Mouse (Mus musculus) stomach, embryonic 16.5 days (tissue): ENCODE data around the gene Rexo5. TPM values are rescaled to one million over a fixed set of nuclear protein-coding genes. Genes with fewer than 3 reads are reported as not detected.

ENCODE experiments used
- ATAC-seq: fragments of 200-750 bp; cut with Nextera tagmentation; 2 replicates; pipeline ENCODE4 v1.8.0; 2017; ENCODE audit warnings: moderate number of reproducible peaks, moderate TSS enrichment; ENCODE audit not compliant: insufficient read depth, low FRiP score
- H3K27ac ChIP-seq: fragments of 300-500 bp; sonication (generic); 2 replicates; pipeline ENCODE4 v1.5.1; 2014; ENCODE audit warnings: low read length
- H3K27me3 ChIP-seq: fragments of 300-500 bp; sonication (generic); 2 replicates; pipeline ENCODE4 v1.6.1; 2014; ENCODE audit warnings: low read length, control low read depth, mixed read lengths; ENCODE audit not compliant: control insufficient read depth, insufficient read depth
- H3K36me3 ChIP-seq: fragments of 300-500 bp; sonication (generic); 2 replicates; pipeline ENCODE4 v1.6.1; 2014; ENCODE audit warnings: low read length; ENCODE audit not compliant: control insufficient read depth, insufficient read depth
- H3K4me1 ChIP-seq: fragments of 300-500 bp; sonication (generic); 2 replicates; pipeline ENCODE4 v1.6.1; 2014; ENCODE audit warnings: low read length, control low read depth, mixed read lengths; ENCODE audit not compliant: control insufficient read depth, insufficient read depth
- H3K4me2 ChIP-seq: fragments of 300-500 bp; sonication (generic); 2 replicates; pipeline ENCODE4 v1.6.1; 2014; ENCODE audit warnings: low read depth, low read length, mixed read lengths
- H3K4me3 ChIP-seq: fragments of 300-500 bp; sonication (generic); replicated peaks from 2 replicates; pipeline ENCODE4 v1.5.1; 2014; ENCODE audit warnings: mild to moderate bottlenecking, low read length
- H3K9ac ChIP-seq: fragments of 300-500 bp; sonication (generic); 2 replicates; pipeline ENCODE4 v1.6.1; 2014; ENCODE audit warnings: low read length
- H3K9me3 ChIP-seq: fragments of 300-500 bp; sonication (generic); replicated peaks from 2 replicates; pipeline ENCODE4 v1.6.1; 2016; ENCODE audit warnings: low read length, control low read depth; ENCODE audit not compliant: control insufficient read depth
- WGBS: fragments of 180-500 bp; shearing (Covaris S2); extraction: QIAGEN DNeasy Blood & Tissue Kit; methylation state at CpG from one replicate; pipeline ENCODE4 v1.1.7; 2014; 5-methylcytosine and 5-hydroxymethylcytosine counted together
- polyA plus RNA-seq: library from polyadenylated mRNA; unstranded; fragments of >200 nt; fragmentation: Nextera tagmentation; extraction: Ambion mirVana; gene quantifications from 2 replicates; pipeline ENCODE4 v1.2.1, GENCODE M21; 2015

The Rexo5 gene
- polyA plus RNA-seq, 1 experiment from 2014 or later, result 17.8 TPM

GRCm38 (mm10) chr7:119808723-119809122 lies 14.9 kb downstream of the Rexo5 start:
- Histone ChIP-seq H3K4me1 (no peaks in the 10 kb centered on the region), H3K4me3 (no peak overlapping the region), H3K9me3 (no peaks in the 10 kb centered on the region), H3K9ac (no peak overlapping the region), H3K36me3 (no peaks in the 10 kb centered on the region; the same call in 1 of the 2 replicates), H3K27ac (no peak overlapping the region), H3K27me3 (no peaks in the 10 kb centered on the region), H3K4me2 (no peak overlapping the region)
- no peak for ATAC-seq
- 92% methylated on average over 3 of the region's 3 CpGs for WGBS

- Histone ChIP-seq H3K9me3 (no peaks in the 10 kb centered on the region), H3K4me1 (no peaks in the 10 kb centered on the region), H3K4me2 (no peak overlapping the region), H3K4me3 (no peak overlapping the region), H3K27ac (no peak overlapping the region), H3K36me3 (no peaks in the 10 kb centered on the region), H3K27me3 (no peaks in the 10 kb centered on the region), H3K9ac (no peak overlapping the region)
- WGBS, result 90% methylated on average over 1 of the region's 1 CpGs
- ATAC-seq, result no peak
Measured at GRCm38 (mm10) chr7:119835371-119835770, 41.6 kb downstream of the Rexo5 start.

- Histone ChIP-seq H3K36me3 (no peaks in the 10 kb centered on the region), H3K9me3 (no peaks in the 10 kb centered on the region), H3K4me3 (no peak overlapping the region), H3K27me3 (no peaks in the 10 kb centered on the region), H3K4me2 (no peak overlapping the region), H3K9ac (no peak overlapping the region), H3K4me1 (no peaks in the 10 kb centered on the region), H3K27ac (no peak overlapping the region)
- ATAC-seq, result no peak
- 92% methylated on average over 4 of the region's 4 CpGs for WGBS
Measured at GRCm38 (mm10) chr7:119835996-119836777, 42.4 kb downstream of the Rexo5 start.

GRCm38 (mm10) chr7:119841820-119842449 lies 48.1 kb downstream of the Rexo5 start:
- Histone ChIP-seq H3K27ac (no peak overlapping the region), H3K4me2 (no peak overlapping the region), H3K9ac (no peak overlapping the region), H3K9me3 (no peaks in the 10 kb centered on the region), H3K4me3 (no peak overlapping the region), H3K27me3 (no peaks in the 10 kb centered on the region), H3K36me3 (no peaks in the 10 kb centered on the region), H3K4me1 (no peaks in the 10 kb centered on the region)
- ATAC-seq, result no peak
- 91% methylated on average over 4 of the region's 4 CpGs for WGBS

GRCm38 (mm10) chr7:119845541-119845940 lies 51.7 kb downstream of the Rexo5 start:
- Histone ChIP-seq H3K27me3 (no peaks in the 10 kb centered on the region), H3K27ac (no peak overlapping the region), H3K4me2 (no peak overlapping the region), H3K9ac (no peak overlapping the region), H3K4me3 (no peak overlapping the region), H3K9me3 (no peaks in the 10 kb centered on the region), H3K36me3 (no peaks in the 10 kb centered on the region), H3K4me1 (no peaks in the 10 kb centered on the region)
- WGBS, result 78% methylated on average over 2 of the region's 2 CpGs
- no peak for ATAC-seq

- no peaks in the 10 kb centered on the region for H3K4me1 ChIP-seq
- no peak for ATAC-seq
Measured at GRCm38 (mm10) chr7:119847396-119847795, 53.6 kb downstream of the Rexo5 start.

GRCm38 (mm10) chr7:119849096-119849495 lies 55.3 kb downstream of the Rexo5 start:
- no peaks in the 10 kb centered on the region for H3K9me3 ChIP-seq
- no peaks in the 10 kb centered on the region for H3K27me3 ChIP-seq
- peak; percentile 29; the same call in 1 of the 2 replicates for ATAC-seq
- H3K36me3 ChIP-seq, result 0 out of 2 replicates have a peak, but pooled peaks cover 4% of the 10 kb centered on the region
- WGBS, result 0% methylated on average over 1 of the region's 1 CpGs
- no peak overlapping the region for H3K9ac ChIP-seq
- H3K4me2 ChIP-seq, result no peak overlapping the region
- no peak overlapping the region for H3K27ac ChIP-seq
- no peak overlapping the region for H3K4me3 ChIP-seq
- H3K4me1 ChIP-seq, result no peaks in the 10 kb centered on the region

More at GRCm38 (mm10) chr7:119847396-119847795, 53.6 kb downstream of the Rexo5 start:
- Histone ChIP-seq H3K27ac (no peak overlapping the region), H3K4me2 (no peak overlapping the region), H3K36me3 (no peaks in the 10 kb centered on the region), H3K9me3 (no peaks in the 10 kb centered on the region), H3K9ac (no peak overlapping the region), H3K4me3 (no peak overlapping the region), H3K27me3 (no peaks in the 10 kb centered on the region)
- WGBS, result 90% methylated on average over 2 of the region's 2 CpGs

GRCm38 (mm10) chr7:119850737-119851136 lies 56.9 kb downstream of the Rexo5 start:
- H3K9ac ChIP-seq, result no peak overlapping the region
- no peaks in the 10 kb centered on the region for H3K4me1 ChIP-seq
- 0 out of 2 replicates have a peak, but pooled peaks cover 6% of the 10 kb centered on the region for H3K36me3 ChIP-seq
- no peak; the same call in 1 of the 2 replicates for ATAC-seq
- H3K27ac ChIP-seq, result no peak overlapping the region
- no peaks in the 10 kb centered on the region for H3K9me3 ChIP-seq
- no peak overlapping the region for H3K4me2 ChIP-seq
- 63% methylated on average over 5 of the region's 5 CpGs for WGBS
- no peaks in the 10 kb centered on the region for H3K27me3 ChIP-seq
- no peak overlapping the region for H3K4me3 ChIP-seq

- H3K27me3 ChIP-seq, result no peaks in the 10 kb centered on the region
- no peak overlapping the region for H3K4me3 ChIP-seq
- H3K9me3 ChIP-seq, result no peaks in the 10 kb centered on the region
- no peak overlapping the region for H3K4me2 ChIP-seq
- H3K4me1 ChIP-seq, result no peaks in the 10 kb centered on the region
- ATAC-seq, result no peak
- H3K9ac ChIP-seq, result no peak overlapping the region
- no peak overlapping the region for H3K27ac ChIP-seq
- H3K36me3 ChIP-seq, result 0 out of 2 replicates have a peak, but pooled peaks cover 7% of the 10 kb centered on the region
Measured at GRCm38 (mm10) chr7:119852494-119852893, 58.7 kb downstream of the Rexo5 start.
